ENCODE assay signal across 20 mouse cellular contexts in the genomic region with DNA sequence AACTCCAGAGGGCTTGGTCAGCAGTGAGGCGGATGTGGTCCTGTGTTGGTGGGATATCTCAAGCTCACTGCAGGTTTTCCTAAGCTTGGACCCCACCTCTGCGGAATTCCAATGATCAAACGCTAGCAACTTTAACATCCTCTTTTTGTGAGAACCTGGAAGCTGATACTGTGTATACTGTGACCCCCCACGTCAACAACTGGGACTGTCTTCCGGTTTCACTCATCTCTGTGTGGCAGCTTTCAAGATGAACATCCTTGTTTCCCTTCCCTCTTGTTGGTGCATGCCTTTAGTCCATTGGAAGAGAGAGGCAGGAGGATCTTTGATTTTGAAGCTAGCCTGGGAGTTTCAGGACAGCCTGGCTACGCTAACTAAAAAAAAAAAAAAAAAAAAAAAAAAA.
"Had no signal": no experiment of that assay in that cellular context is flagged by ENCODE, and none has a peak within 500 bp of the region (broad histone marks: within the 10 kb centered on the region; RNA-seq: fewer than 3 reads in every experiment).

No protein-coding gene starts in this region.

- H3K9ac ChIP-seq: lung, embryonic 15.5 days; midbrain, embryonic 12.5 days; neural tube, embryonic 13.5 days; neural tube, embryonic 15.5 days; stomach, embryonic 15.5 days had no signal

- H3K4me3 ChIP-seq: lung, embryonic 15.5 days; midbrain, embryonic 10.5 days; midbrain, embryonic 12.5 days; myocyte; neural tube, embryonic 13.5 days; neural tube, embryonic 15.5 days; stomach, embryonic 15.5 days had no signal

- H3K36me3 ChIP-seq: stomach, embryonic 15.5 days had no signal

- ATAC-seq: lung, postnatal 0 days; midbrain, embryonic 16.5 days had no signal

- H3K4me1 ChIP-seq: lung, embryonic 15.5 days; midbrain, embryonic 10.5 days; midbrain, embryonic 12.5 days; neural tube, embryonic 13.5 days; neural tube, embryonic 15.5 days; stomach, embryonic 15.5 days had no signal

- DNase-seq: lung, adult 2 months; lung, postnatal 14 days; lung, postnatal 36 days; midbrain, embryonic 14.5 days; retina, postnatal 1 day; right cerebral cortex, postnatal 14 days; thymus, adult 2 months; thymus, postnatal 25 days; thymus, postnatal 4 days had no signal

- H3K27me3 ChIP-seq: lung, embryonic 15.5 days; midbrain, embryonic 12.5 days; neural tube, embryonic 13.5 days; neural tube, embryonic 15.5 days; stomach, embryonic 15.5 days had no signal

- H3K4me2 ChIP-seq: lung, embryonic 15.5 days; midbrain, embryonic 12.5 days; neural tube, embryonic 13.5 days; neural tube, embryonic 15.5 days; stomach, embryonic 15.5 days had no signal

- H3K9me3 ChIP-seq: lung, embryonic 15.5 days; midbrain, embryonic 10.5 days; midbrain, embryonic 12.5 days; neural tube, embryonic 13.5 days; neural tube, embryonic 15.5 days; stomach, embryonic 15.5 days had no signal

- H3K27ac ChIP-seq: lung, embryonic 15.5 days; macrophage; midbrain, embryonic 10.5 days; midbrain, embryonic 12.5 days; neural tube, embryonic 13.5 days; neural tube, embryonic 15.5 days; stomach, embryonic 15.5 days; stomach, postnatal 0 days had no signal
